Mouse (Mus musculus) MEL (cell line): ENCODE results near the gene Celf2. TPM values are rescaled to one million over a fixed set of nuclear protein-coding genes. Genes with fewer than 3 reads are reported as not detected.

ENCODE experiments used
- DNase-seq: peaks from one replicate; pipeline ENCODE4 v3.0.0; 2011; ENCODE audit warnings: low read depth, low spot score
- H3K27ac ChIP-seq: 2 replicates; pipeline ENCODE4 v1.5.1; 2012; ENCODE audit warnings: low read depth, mild to moderate bottlenecking, control low read depth, low read length, moderate library complexity; ENCODE audit not compliant: control insufficient read depth
- H3K27me3 ChIP-seq, 2 experiments: fragments of 150-350 bp in 1 of 2; sonication (generic) in 1 of 2; 2 replicates each; pipeline ENCODE4 v1.6.1; 2012; ENCODE audit warnings: low read length in 2 of 2, mild to moderate bottlenecking in 2 of 2, improper control_type of control experiment in 1 of 2, moderate library complexity in 1 of 2; ENCODE audit not compliant: insufficient read depth in 2 of 2, control insufficient read depth in 1 of 2
- H3K36me3 ChIP-seq, 2 experiments: 2 replicates each; pipeline ENCODE4 v1.6.1; 2012 to 2014; ENCODE audit warnings: low read length in 2 of 2, improper control_type of control experiment in 1 of 2, inconsistent platforms in 1 of 2, mild to moderate bottlenecking in 1 of 2; ENCODE audit not compliant: insufficient read depth in 2 of 2, control insufficient read depth in 1 of 2
- H3K4me1 ChIP-seq, 2 experiments: fragments of 150-350 bp in 1 of 2; sonication (generic) in 1 of 2; 2 replicates each; pipeline ENCODE4 v1.6.1; 2012; ENCODE audit warnings: low read length in 2 of 2, improper control_type of control experiment in 1 of 2, mild to moderate bottlenecking in 1 of 2; ENCODE audit not compliant: insufficient read depth in 2 of 2, control insufficient read depth in 1 of 2
- H3K4me3 ChIP-seq, 2 experiments: fragments of 150-350 bp in 1 of 2; sonication (generic) in 1 of 2; 2 replicates each; pipeline ENCODE4 v1.5.1; 2012; ENCODE audit warnings: low read depth in 2 of 2, low read length in 2 of 2, mild to moderate bottlenecking in 2 of 2, moderate library complexity in 2 of 2, control low read depth in 1 of 2, improper control_type of control experiment in 1 of 2; ENCODE audit not compliant: control insufficient read depth in 1 of 2, insufficient read depth in 1 of 2
- H3K79me2 ChIP-seq: 2 replicates; pipeline ENCODE4 v1.6.1; 2012; ENCODE audit warnings: mild to moderate bottlenecking, low read length, moderate library complexity; ENCODE audit not compliant: control insufficient read depth, poor library complexity, insufficient read depth
- H3K9ac ChIP-seq: 2 replicates; pipeline ENCODE4 v1.6.1; 2012; ENCODE audit warnings: low read depth, mild to moderate bottlenecking, control low read depth, low read length, moderate library complexity; ENCODE audit not compliant: control insufficient read depth, poor library complexity, severe bottlenecking
- H3K9me3 ChIP-seq: fragments of 150-350 bp; sonication (generic); replicated peaks from 2 replicates; pipeline ENCODE4 v1.6.1; 2012; ENCODE audit warnings: mild to moderate bottlenecking, low read length, improper control_type of control experiment, moderate library complexity; ENCODE audit not compliant: insufficient read depth
- BHLHE40 ChIP-seq: IDR thresholded peaks from 2 replicates; pipeline ENCODE4 v1.6.1; 2012; ENCODE audit warnings: low read depth, mild to moderate bottlenecking, inconsistent platforms, low read length, improper control_type of control experiment, borderline replicate concordance
- CHD1 ChIP-seq: IDR thresholded peaks from 2 replicates; pipeline ENCODE4 v1.6.1; 2012; ENCODE audit warnings: low read depth, mild to moderate bottlenecking, inconsistent platforms, low read length, improper control_type of control experiment
- CTCF ChIP-seq, 3 experiments: IDR thresholded peaks in 2 of 3; conservative IDR thresholded peaks in 1 of 3; 2 replicates each; pipeline ENCODE4 v1.5.1; 2011 to 2012; ENCODE audit warnings: low read length in 3 of 3, low read depth in 2 of 3, mild to moderate bottlenecking in 2 of 3, improper control_type of control experiment in 1 of 3, inconsistent platforms in 1 of 3, mixed read lengths in 1 of 3, moderate library complexity in 1 of 3; ENCODE audit not compliant: control insufficient read depth in 1 of 3, insufficient read depth in 1 of 3, poor library complexity in 1 of 3, severe bottlenecking in 1 of 3
- E2F4 ChIP-seq: IDR thresholded peaks from 2 replicates; pipeline ENCODE4 v1.6.1; 2011; ENCODE audit warnings: low read depth, low read length, improper control_type of control experiment, borderline replicate concordance
- ELF1 ChIP-seq: IDR thresholded peaks from 2 replicates; pipeline ENCODE4 v1.6.1; 2014; ENCODE audit warnings: low read depth, mild to moderate bottlenecking, inconsistent platforms, low read length, improper control_type of control experiment, moderate library complexity
- GABPA ChIP-seq: IDR thresholded peaks from 2 replicates; pipeline ENCODE4 v1.6.1; 2012; ENCODE audit warnings: low read depth, mild to moderate bottlenecking, inconsistent platforms, low read length, improper control_type of control experiment, moderate library complexity
- GATA1 ChIP-seq: IDR thresholded peaks from 2 replicates; pipeline ENCODE4 v1.6.1; 2011; ENCODE audit warnings: low read depth, low read length, improper control_type of control experiment
- HCFC1 ChIP-seq: IDR thresholded peaks from 2 replicates; pipeline ENCODE4 v1.6.1; 2012; ENCODE audit warnings: low read depth, mild to moderate bottlenecking, inconsistent platforms, low read length, improper control_type of control experiment, moderate library complexity
- JUND ChIP-seq: IDR thresholded peaks from 2 replicates; pipeline ENCODE4 v1.6.1; 2011; ENCODE audit warnings: low read depth, mild to moderate bottlenecking, improper control_type of control experiment, low read length
- KAT2A ChIP-seq: conservative IDR thresholded peaks from 2 replicates; pipeline ENCODE4 v1.6.1; 2012; ENCODE audit warnings: low read depth, low read length, improper control_type of control experiment, inconsistent platforms
- MAFK ChIP-seq: IDR thresholded peaks from 2 replicates; pipeline ENCODE4 v1.6.1; 2011; ENCODE audit warnings: low read depth, mild to moderate bottlenecking, low read length, improper control_type of control experiment, borderline replicate concordance
- MAX ChIP-seq: IDR thresholded peaks from 2 replicates; pipeline ENCODE4 v1.6.1; 2011; ENCODE audit warnings: low read length, improper control_type of control experiment
- MEF2A ChIP-seq: IDR thresholded peaks from 2 replicates; pipeline ENCODE4 v1.6.1; 2014; ENCODE audit warnings: low read depth, mild to moderate bottlenecking, inconsistent platforms, low read length, improper control_type of control experiment; ENCODE audit not compliant: poor library complexity, insufficient replicate concordance, severe bottlenecking; ENCODE audit errors: extremely low read depth
- MXI1 ChIP-seq: IDR thresholded peaks from 2 replicates; pipeline ENCODE4 v1.6.1; 2011; ENCODE audit warnings: mild to moderate bottlenecking, low read depth, low read length, improper control_type of control experiment
- MYC ChIP-seq: IDR thresholded peaks from 2 replicates; pipeline ENCODE4 v1.6.1; 2011; ENCODE audit warnings: low read depth, mild to moderate bottlenecking, low read length, improper control_type of control experiment, moderate library complexity
- NELFE ChIP-seq: IDR thresholded peaks from 2 replicates; pipeline ENCODE4 v1.6.1; 2011; ENCODE audit warnings: low read depth, low read length, improper control_type of control experiment
- POLR2A ChIP-seq, 2 experiments: IDR thresholded peaks; 2 replicates each; pipeline ENCODE4 v1.6.1; 2011 to 2012; ENCODE audit warnings: low read length in 2 of 2, mild to moderate bottlenecking in 2 of 2, control low read depth in 1 of 2, improper control_type of control experiment in 1 of 2, low read depth in 1 of 2, moderate library complexity in 1 of 2; ENCODE audit not compliant: control insufficient read depth in 1 of 2, insufficient read depth in 1 of 2, poor library complexity in 1 of 2
- RCOR1 ChIP-seq: IDR thresholded peaks from 2 replicates; pipeline ENCODE4 v1.6.1; 2012; ENCODE audit warnings: low read depth, mild to moderate bottlenecking, inconsistent platforms, low read length, improper control_type of control experiment
- SMC3 ChIP-seq: IDR thresholded peaks from 2 replicates; pipeline ENCODE4 v1.6.1; 2011; ENCODE audit warnings: low read depth, low read length, improper control_type of control experiment
- TAL1 ChIP-seq: IDR thresholded peaks from 2 replicates; pipeline ENCODE4 v1.6.1; 2012; ENCODE audit warnings: mild to moderate bottlenecking, inconsistent platforms, low read length, moderate library complexity, mixed read lengths
- UBTF ChIP-seq: IDR thresholded peaks from 2 replicates; pipeline ENCODE4 v1.6.1; 2012; ENCODE audit warnings: low read depth, mild to moderate bottlenecking, inconsistent platforms, low read length, improper control_type of control experiment, moderate library complexity, borderline replicate concordance; ENCODE audit not compliant: insufficient read depth
- ZMIZ1 ChIP-seq: IDR thresholded peaks from 2 replicates; pipeline ENCODE4 v1.6.1; 2012; ENCODE audit warnings: low read depth, mild to moderate bottlenecking, inconsistent platforms, low read length, improper control_type of control experiment, moderate library complexity
- ZNF384 ChIP-seq: IDR thresholded peaks from 2 replicates; pipeline ENCODE4 v1.6.1; 2012; ENCODE audit warnings: low read depth, mild to moderate bottlenecking, inconsistent platforms, low read length, improper control_type of control experiment
- polyA plus RNA-seq, 2 experiments: library from polyadenylated mRNA; stranded (reverse) in 1 of 2; unstranded in 1 of 2; fragments of >175 nt in 1 of 2; fragments of >200 nt in 1 of 2; gene quantifications; 2 replicates each; pipeline versions ENCODE4 v1.2.1 to v1.2.4; 2012; ENCODE audit warnings: low replicate concordance in 2 of 2, low read depth in 1 of 2; ENCODE audit not compliant: insufficient read length in 2 of 2, insufficient read depth in 1 of 2, missing spikeins in 1 of 2
- total RNA-seq: library from RNA; depleted of rRNA; stranded (reverse); fragments of 300-350 nt; gene quantifications from 2 replicates; pipeline ENCODE4 v1.2.3, GENCODE M21; 2012

Celf2 gene
- total and polyA plus RNA-seq, 3 experiments = 8.9 to 16.7 TPM; not detected in 1

- no peak for DNase-seq
- Histone ChIP-seq H3K79me2 (no peaks in the 10 kb centered on the region), H3K4me3 (no peak overlapping the region), H3K36me3 (no peaks in the 10 kb centered on the region), H3K4me1 (no peaks in the 10 kb centered on the region), H3K27me3 (no peaks in the 10 kb centered on the region), H3K27ac (no peak overlapping the region), H3K9me3 (no peaks in the 10 kb centered on the region)
- TF ChIP-seq NELFE = no peak
- no peak for TF ChIP-seq ZMIZ1
- TF ChIP-seq POLR2A (IDR thresholded peaks at IDR 0.05; ENCODE audit: control insufficient read depth in 1 of 2, insufficient read depth in 1 of 2, low read depth in 1 of 2, low read length in 2 of 2, poor library complexity in 1 of 2) = no peak
- TF ChIP-seq JUND = no peak
- no peak for TF ChIP-seq E2F4
- no peak for TF ChIP-seq KAT2A
- no peak for TF ChIP-seq MAFK
- TF ChIP-seq MAX = no peak
- TF ChIP-seq CTCF (IDR thresholded peaks at IDR 0.05 in 2 of 3, conservative IDR thresholded peaks at IDR 0.05 in 1 of 3; ENCODE audit: control insufficient read depth in 1 of 3, insufficient read depth in 1 of 3, low read depth in 2 of 3, low read length in 3 of 3, poor library complexity in 1 of 3, severe bottlenecking in 1 of 3) = no peak
- TF ChIP-seq UBTF = no peak
- TF ChIP-seq MEF2A = no peak
- no peak for TF ChIP-seq ELF1
- TF ChIP-seq BHLHE40 = no peak
- TF ChIP-seq TAL1 = no peak
- TF ChIP-seq GABPA = no peak
- TF ChIP-seq MXI1 = no peak
- TF ChIP-seq, all 39 proteins: peak for 0
- H3K9ac ChIP-seq = no peak overlapping the region
These were observed 874.5 kb downstream of the Celf2 start for GRCm38 (mm10) chr2:6634899-6635298.

DNA sequence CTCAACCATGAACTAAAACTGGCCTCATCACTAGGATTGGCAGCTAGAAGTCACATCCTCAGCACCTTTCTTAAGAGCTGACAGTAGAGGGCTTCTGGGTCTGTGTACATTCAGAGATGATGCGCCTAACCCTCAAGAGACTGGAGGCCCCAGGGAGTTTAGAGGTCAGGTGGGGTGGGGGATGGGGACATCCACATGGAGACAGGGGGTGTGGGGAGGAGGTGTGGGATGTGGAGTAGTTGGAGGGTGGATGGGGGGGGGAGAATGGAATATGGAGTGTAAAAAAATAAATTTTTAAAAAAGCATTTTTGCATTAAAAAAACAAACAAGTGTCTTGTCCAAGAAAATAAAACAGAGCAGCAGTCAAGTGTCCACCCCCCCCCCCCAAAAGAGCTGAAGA, 876.2 kb downstream of the Celf2 start:
- H3K9ac ChIP-seq = no peak overlapping the region
- no peaks in the 10 kb centered on the region for H3K9me3 ChIP-seq
- H3K27me3 ChIP-seq = no peaks in the 10 kb centered on the region
- H3K4me3 ChIP-seq = no peak overlapping the region
- no peaks in the 10 kb centered on the region for H3K36me3 ChIP-seq
- no peaks in the 10 kb centered on the region for H3K79me2 ChIP-seq
- no peak for TF ChIP-seq MAFK
- no peak for TF ChIP-seq RCOR1
- TF ChIP-seq GATA1 = no peak
- TF ChIP-seq SMC3 = no peak
- no peak for TF ChIP-seq CHD1
- no peak for TF ChIP-seq POLR2A (IDR thresholded peaks at IDR 0.05; ENCODE audit: control insufficient read depth in 1 of 2, insufficient read depth in 1 of 2, low read depth in 1 of 2, low read length in 2 of 2, poor library complexity in 1 of 2)
- no peak for TF ChIP-seq JUND
- TF ChIP-seq HCFC1 = no peak
- TF ChIP-seq MYC = no peak
- TF ChIP-seq ELF1 = no peak
- TF ChIP-seq ZNF384 = no peak
- no peak for DNase-seq
- H3K4me1 ChIP-seq = no peaks in the 10 kb centered on the region
- H3K27ac ChIP-seq = no peak overlapping the region
